Mouse (Mus musculus): ENCODE measurements at regions not wholly inside any gene's neighbourhood (a gene's known extent, or its start where the extent isn't known, plus 50 kb on each side); places are given as distances from the start of the nearest gene placed in this dataset.

- TF ChIP-seq CTCF (IDR thresholded peaks at IDR 0.05; ENCODE audit: low read depth), result no peak
- no peak for TF ChIP-seq EP300 (IDR thresholded peaks at IDR 0.05; ENCODE audit: low read depth)
Measured at GRCm38 (mm10) chr15:62071311-62071710, 1148.5 kb upstream of the A1bg start.
